Mouse (Mus musculus): ENCODE measurements around the gene Ehbp1. TPM values are rescaled to one million over a fixed set of nuclear protein-coding genes. Genes with fewer than 3 reads are reported as not detected.

The Ehbp1 gene
- polyA plus RNA-seq, 1 experiment from 2014 or later = 11.5 TPM

DNA sequence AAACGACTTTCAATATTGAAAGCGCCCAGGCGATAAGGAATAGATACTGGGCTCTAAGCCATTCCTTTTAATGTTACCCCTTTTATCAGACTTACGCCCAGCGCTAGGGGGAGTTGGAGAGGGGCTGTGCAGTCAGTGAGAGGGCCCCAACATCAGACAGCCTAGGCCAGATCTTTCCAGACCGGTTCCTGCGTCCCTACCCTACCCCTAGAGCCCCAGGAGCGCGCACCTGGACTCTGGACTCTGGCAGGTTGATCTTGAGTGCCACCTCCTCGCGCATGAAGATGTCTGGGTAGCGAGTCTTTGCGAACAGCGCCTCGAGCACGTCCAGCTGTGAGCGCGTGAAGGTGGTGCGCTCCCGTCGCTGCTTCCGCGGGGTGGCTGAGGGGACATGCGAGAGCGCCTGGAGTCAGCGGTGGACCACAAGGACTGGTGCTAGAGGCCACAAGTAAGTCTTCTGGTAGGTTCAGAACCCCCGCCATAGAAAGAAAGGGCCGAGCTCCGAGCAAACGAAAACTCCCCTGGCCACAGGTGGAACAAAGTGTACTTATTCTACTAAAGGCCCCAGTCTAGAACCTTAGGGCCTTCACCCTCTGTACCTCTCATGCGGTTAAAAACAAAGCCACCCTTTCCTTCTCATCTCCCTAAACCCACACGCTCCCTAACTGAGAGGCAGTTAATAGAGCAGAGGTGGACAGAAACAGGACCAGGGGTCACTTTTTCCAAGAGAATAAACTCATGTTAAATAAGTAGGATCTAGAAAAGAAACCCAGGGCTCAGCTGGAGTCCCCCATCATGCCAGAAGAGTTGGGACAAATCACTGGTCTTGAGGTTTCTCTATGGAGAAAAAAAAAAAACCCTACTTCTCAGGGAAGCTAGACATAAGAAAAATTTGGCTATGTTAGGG is 343.7 kb downstream of the Ehbp1 start:
- peak; percentile 24 for DNase-seq
- Histone ChIP-seq H3K9ac (no peak overlapping the region), H3K4me3 (ENCODE audit: low read depth, low read length) (no peak overlapping the region; the same call in 1 of the 2 replicates), H3K27me3 (ENCODE audit: insufficient read depth, low read length) (peaks cover 91% of the 10 kb centered on the region), H3K4me1 (ENCODE audit: insufficient read depth) (peaks cover 3% of the 10 kb centered on the region; the same call in 1 of the 2 replicates), H3K9me3 (ENCODE audit: low read depth, low read length) (no peaks in the 10 kb centered on the region), H3K27ac (ENCODE audit: low read depth) (no peak overlapping the region), H3K36me3 (ENCODE audit: insufficient read depth) (no peaks in the 10 kb centered on the region), H3K4me2 (no peak overlapping the region)
- TF ChIP-seq CTCF (IDR thresholded peaks at IDR 0.05; ENCODE audit: low read depth) = no peak
- WGBS = 6% methylated on average over 32 of the region's 32 CpGs
- ATAC-seq (ENCODE audit: insufficient read depth) = no peak

DNA sequence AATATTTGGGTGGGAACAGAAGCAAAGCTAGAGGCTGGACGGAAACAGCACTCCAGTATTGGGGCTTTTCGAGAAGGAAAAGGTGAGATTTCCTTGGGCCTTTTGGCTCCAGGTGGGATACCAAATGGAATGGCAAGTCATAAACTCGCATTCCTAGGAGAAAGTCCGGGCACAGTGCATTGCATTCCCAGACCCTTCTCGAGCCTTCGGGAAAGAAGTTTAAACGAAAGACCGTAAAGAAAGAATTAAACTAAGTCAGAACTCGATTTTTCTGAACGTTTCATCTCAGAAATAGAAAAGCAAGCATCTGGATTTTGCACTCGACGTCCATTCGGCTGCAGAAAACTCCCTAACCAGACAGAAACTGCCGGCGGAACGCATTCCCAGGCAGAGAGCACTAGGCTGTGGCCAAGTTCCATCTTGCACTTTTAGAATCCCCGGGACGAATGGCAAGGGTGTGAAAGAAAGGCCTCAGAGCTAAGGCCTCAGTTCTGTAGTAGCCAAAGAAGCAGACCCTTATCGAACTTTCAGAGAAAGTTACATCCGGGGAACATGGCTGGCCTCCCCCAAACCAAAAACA is 344.4 kb downstream of the Ehbp1 start:
- H3K4me1 ChIP-seq (ENCODE audit: insufficient read depth) = peaks cover 3% of the 10 kb centered on the region; the same call in 1 of the 2 replicates
- ATAC-seq (ENCODE audit: insufficient read depth) = no peak

DNA sequence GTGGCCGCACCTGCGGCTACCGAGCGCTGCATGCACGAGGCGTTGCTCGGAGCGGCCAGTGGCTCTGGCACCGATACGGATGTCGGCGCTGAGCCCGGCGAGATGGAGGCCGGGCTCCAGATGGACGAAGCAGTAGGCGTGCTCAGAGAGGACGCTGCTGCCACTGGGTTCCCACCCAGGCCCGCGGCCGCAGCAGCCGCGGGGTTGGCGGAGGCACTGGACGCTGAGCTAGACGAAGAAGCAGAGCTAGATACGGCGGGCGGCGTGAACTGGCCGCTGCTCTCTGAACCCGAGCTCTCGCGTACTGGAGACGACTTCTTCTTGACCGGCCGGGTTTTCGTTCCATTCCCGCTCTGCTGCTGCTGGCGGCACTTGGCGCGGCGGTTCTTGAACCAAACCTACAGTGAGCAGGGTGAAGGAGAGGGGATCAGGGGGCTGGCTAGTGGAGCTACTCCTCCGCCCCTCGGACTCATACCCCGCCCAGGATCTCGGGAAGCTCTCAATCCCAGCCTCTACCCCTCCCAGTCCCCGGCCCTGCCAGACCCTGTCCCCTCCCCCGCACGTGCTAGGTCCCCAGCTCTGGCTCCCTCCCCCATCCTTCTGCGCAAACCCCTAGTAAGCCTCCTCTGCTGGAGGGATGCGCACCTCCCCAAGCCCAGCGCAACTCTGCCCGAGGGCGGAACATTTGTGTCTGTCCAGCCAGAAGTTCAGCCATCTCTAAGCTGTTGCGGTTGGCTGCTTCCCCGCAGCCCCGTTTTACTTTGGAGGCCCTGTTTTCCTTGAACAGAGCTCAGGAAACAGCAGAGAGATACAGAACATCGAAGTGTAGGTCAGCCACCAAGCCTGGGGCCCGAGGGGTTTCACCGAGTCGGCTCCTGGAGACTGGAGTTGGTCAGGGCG is 345.2 kb downstream of the Ehbp1 start:
- ATAC-seq (ENCODE audit: insufficient read depth) = peak; percentile 16

More for the DNA sequence above, 344.4 kb downstream of the Ehbp1 start:
- 4% methylated on average over 20 of the region's 20 CpGs for WGBS
- no peaks in the 10 kb centered on the region for H3K36me3 ChIP-seq (ENCODE audit: insufficient read depth)
- peaks cover 93% of the 10 kb centered on the region for H3K27me3 ChIP-seq (ENCODE audit: insufficient read depth, low read length)
- no peak overlapping the region for H3K9ac ChIP-seq
- peak overlapping the region; percentile 54; the same call in 1 of the 2 replicates for H3K4me2 ChIP-seq
- TF ChIP-seq CTCF (IDR thresholded peaks at IDR 0.05; ENCODE audit: low read depth) = no peak
- H3K27ac ChIP-seq (ENCODE audit: low read depth) = no peak overlapping the region
- DNase-seq = peak; percentile 41
- no peaks in the 10 kb centered on the region for H3K9me3 ChIP-seq (ENCODE audit: low read depth, low read length)
- no peak overlapping the region; the same call in 1 of the 2 replicates for H3K4me3 ChIP-seq (ENCODE audit: low read depth, low read length)

DNA sequence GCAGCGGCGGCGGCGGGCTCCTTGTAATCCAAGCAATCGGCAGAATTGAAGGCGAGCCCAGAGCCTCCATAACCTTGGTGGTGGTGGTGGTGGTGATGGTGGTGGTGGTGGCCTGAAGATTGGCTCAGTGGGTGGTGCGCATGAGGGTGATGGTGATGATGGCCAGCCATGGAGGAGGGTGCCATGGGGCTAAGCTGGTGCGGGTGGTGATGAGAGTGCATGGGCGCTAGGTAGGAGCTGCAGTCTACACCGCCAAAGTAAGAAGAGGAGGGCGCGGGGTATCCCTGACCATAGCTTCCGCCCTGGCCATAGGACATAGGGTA is 345.8 kb downstream of the Ehbp1 start:
- Histone ChIP-seq H3K4me2 (peak overlapping the region; percentile 54), H3K27ac (ENCODE audit: low read depth) (no peak overlapping the region), H3K36me3 (ENCODE audit: insufficient read depth) (no peaks in the 10 kb centered on the region), H3K9me3 (ENCODE audit: low read depth, low read length) (no peaks in the 10 kb centered on the region), H3K9ac (no peak overlapping the region), H3K4me3 (ENCODE audit: low read depth, low read length) (peak overlapping the region; percentile 29), H3K27me3 (ENCODE audit: insufficient read depth, low read length) (peaks cover 92% of the 10 kb centered on the region), H3K4me1 (ENCODE audit: insufficient read depth) (no peaks in the 10 kb centered on the region)
- WGBS = 4% methylated on average over 13 of the region's 13 CpGs
- ATAC-seq (ENCODE audit: insufficient read depth) (no peak; the same call in 1 of the 2 replicates), DNase-seq (no peak)
- no peak for TF ChIP-seq CTCF (IDR thresholded peaks at IDR 0.05; ENCODE audit: low read depth)

More for the DNA sequence above, 345.2 kb downstream of the Ehbp1 start:
- no peak overlapping the region for H3K9ac ChIP-seq
- H3K4me3 ChIP-seq (ENCODE audit: low read depth, low read length) = peak overlapping the region; percentile 29
- peaks cover 3% of the 10 kb centered on the region; the same call in 1 of the 2 replicates for H3K4me1 ChIP-seq (ENCODE audit: insufficient read depth)
- no peaks in the 10 kb centered on the region for H3K9me3 ChIP-seq (ENCODE audit: low read depth, low read length)
- H3K4me2 ChIP-seq = peak overlapping the region; percentile 54
- no peak overlapping the region for H3K27ac ChIP-seq (ENCODE audit: low read depth)
- peak; percentile 60 for DNase-seq
- TF ChIP-seq CTCF (IDR thresholded peaks at IDR 0.05; ENCODE audit: low read depth) = no peak
- 2% methylated on average over 63 of the region's 63 CpGs for WGBS
- peaks cover 93% of the 10 kb centered on the region for H3K27me3 ChIP-seq (ENCODE audit: insufficient read depth, low read length)
- no peaks in the 10 kb centered on the region for H3K36me3 ChIP-seq (ENCODE audit: insufficient read depth)

DNA sequence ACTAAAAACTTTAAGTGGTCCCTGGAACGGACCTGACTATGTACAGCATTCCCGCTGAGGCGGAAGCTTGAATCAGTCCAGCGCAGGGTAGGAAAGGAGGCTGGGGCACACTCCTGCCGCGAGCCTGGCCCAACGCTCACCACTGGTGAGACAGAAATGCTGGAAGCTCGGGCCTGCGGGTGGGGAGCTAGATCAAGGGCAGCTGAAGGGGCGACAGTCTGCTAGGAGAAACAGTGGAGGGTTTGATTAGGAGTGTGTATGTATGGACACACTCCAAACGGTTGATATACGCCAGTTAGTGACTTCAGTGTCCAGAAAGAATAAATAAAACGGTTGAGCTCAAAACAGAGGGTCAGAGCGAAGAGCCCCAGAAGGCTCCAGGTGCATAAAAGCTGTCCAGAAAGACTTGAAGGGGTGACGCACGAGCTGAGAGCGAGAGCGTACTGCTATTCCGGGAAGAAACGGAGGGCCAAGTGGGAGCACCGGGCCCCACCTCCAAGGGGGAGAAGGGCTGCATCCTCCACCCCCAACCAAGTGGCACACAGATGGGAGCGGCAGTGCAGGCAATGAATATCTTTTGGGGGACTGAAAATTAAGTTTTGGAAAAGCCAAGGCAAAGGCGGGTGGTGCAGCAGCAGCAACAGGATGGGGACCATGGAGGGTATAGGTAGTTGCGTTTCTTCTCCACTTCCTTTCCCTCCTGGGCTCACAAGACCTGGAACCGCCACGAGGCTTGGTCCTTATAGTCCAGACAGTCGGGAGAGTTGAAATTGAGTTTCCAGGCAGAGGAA is 346.4 kb downstream of the Ehbp1 start:
- Histone ChIP-seq H3K27ac (ENCODE audit: low read depth) (no peak overlapping the region), H3K9ac (no peak overlapping the region), H3K9me3 (ENCODE audit: low read depth, low read length) (no peaks in the 10 kb centered on the region), H3K27me3 (ENCODE audit: insufficient read depth, low read length) (peaks cover 92% of the 10 kb centered on the region), H3K4me2 (no peak overlapping the region), H3K4me3 (ENCODE audit: low read depth, low read length) (no peak overlapping the region), H3K4me1 (ENCODE audit: insufficient read depth) (no peaks in the 10 kb centered on the region), H3K36me3 (ENCODE audit: insufficient read depth) (no peaks in the 10 kb centered on the region)
- DNase-seq (peak; percentile 42), ATAC-seq (ENCODE audit: insufficient read depth) (no peak)
- TF ChIP-seq CTCF (IDR thresholded peaks at IDR 0.05; ENCODE audit: low read depth) = no peak
- WGBS = 3% methylated on average over 27 of the region's 27 CpGs

Data from lung, embryonic 14.5 days (tissue).